Mouse (Mus musculus) midbrain, embryonic 15.5 days (tissue): Measurements from ENCODE around the gene Prkar1b. TPM values are rescaled to one million over a fixed set of nuclear protein-coding genes. Genes with fewer than 3 reads are reported as not detected.
A peak's percentile ranks its signal among the peaks of the same experiment; 100 is the strongest.

Source experiments
- ATAC-seq: fragments of 200-750 bp; cut with Nextera tagmentation; replicated peaks from 2 replicates; pipeline ENCODE4 v1.8.0; 2017; ENCODE audit warnings: moderate TSS enrichment
- H3K27ac ChIP-seq: fragments of 300-500 bp; sonication (generic); 2 replicates; pipeline ENCODE4 v1.5.1; 2015; ENCODE audit warnings: mild to moderate bottlenecking, inconsistent platforms
- H3K27me3 ChIP-seq: fragments of 300-500 bp; sonication (generic); replicated peaks from 2 replicates; pipeline ENCODE4 v1.6.1; 2015; ENCODE audit warnings: inconsistent platforms
- H3K36me3 ChIP-seq: fragments of 300-500 bp; sonication (generic); replicated peaks from 2 replicates; pipeline ENCODE4 v1.6.1; 2015; ENCODE audit warnings: inconsistent platforms
- H3K4me1 ChIP-seq: fragments of 300-500 bp; sonication (generic); 2 replicates; pipeline ENCODE4 v1.6.1; 2015; ENCODE audit warnings: inconsistent platforms
- H3K4me2 ChIP-seq: fragments of 300-500 bp; sonication (generic); 2 replicates; pipeline ENCODE4 v1.6.1; 2015; ENCODE audit warnings: inconsistent platforms, mild to moderate bottlenecking, moderate library complexity
- H3K4me3 ChIP-seq: fragments of 300-500 bp; sonication (generic); 2 replicates; pipeline ENCODE4 v1.5.1; 2015; ENCODE audit warnings: mild to moderate bottlenecking, inconsistent platforms
- H3K9ac ChIP-seq: fragments of 300-500 bp; sonication (generic); 2 replicates; pipeline ENCODE4 v1.6.1; 2015; ENCODE audit warnings: mild to moderate bottlenecking, inconsistent platforms
- H3K9me3 ChIP-seq: fragments of 300-500 bp; sonication (generic); 2 replicates; pipeline ENCODE4 v1.6.1; 2016; ENCODE audit warnings: inconsistent platforms
- WGBS: fragments of 180-500 bp; shearing (Covaris S2); methylation state at CpG from one replicate; pipeline ENCODE4 v1.1.7; 2015; ENCODE audit warnings: mixed read lengths; 5-methylcytosine and 5-hydroxymethylcytosine counted together
- polyA plus RNA-seq: library from polyadenylated mRNA; unstranded; fragments of >200 nt; fragmentation: Nextera tagmentation; extraction: Ambion mirVana; gene quantifications from 2 replicates; pipeline ENCODE4 v1.2.1, GENCODE M21; 2015

The Prkar1b gene
- polyA plus RNA-seq, 1 experiment from 2014 or later: 316 TPM

DNA sequence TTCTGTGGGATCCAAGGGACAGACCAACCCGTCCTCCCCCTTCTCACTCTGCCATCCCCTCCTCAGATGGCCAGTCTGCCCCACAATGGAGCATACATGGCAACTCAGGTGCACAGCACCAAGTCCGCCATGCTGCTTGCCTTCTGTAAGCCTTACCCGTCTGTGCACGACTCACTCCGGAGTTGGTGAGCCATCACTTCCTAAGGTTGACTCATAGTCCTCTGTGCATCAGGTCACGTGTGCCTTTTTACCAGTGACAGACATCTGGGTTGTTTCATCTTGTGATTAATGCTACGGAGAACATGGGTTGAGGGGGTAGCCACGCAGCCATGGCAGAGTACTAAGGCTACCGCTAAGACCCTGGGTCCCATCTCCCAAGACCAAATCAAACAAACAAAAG, 9.2 kb downstream of the Prkar1b start:
- no peak for ATAC-seq
- H3K27me3 ChIP-seq: no peaks in the 10 kb centered on the region
- H3K36me3 ChIP-seq: no peaks in the 10 kb centered on the region
- no peak overlapping the region for H3K27ac ChIP-seq
- no peak overlapping the region for H3K9ac ChIP-seq
- H3K4me3 ChIP-seq: no peak overlapping the region
- H3K4me2 ChIP-seq: no peak overlapping the region
- no peaks in the 10 kb centered on the region for H3K4me1 ChIP-seq
- 84% methylated on average over 9 of the region's 9 CpGs for WGBS
- H3K9me3 ChIP-seq: no peaks in the 10 kb centered on the region

- Histone ChIP-seq H3K4me1 (no peaks in the 10 kb centered on the region), H3K36me3 (no peaks in the 10 kb centered on the region), H3K27ac (no peak overlapping the region), H3K4me2 (no peak overlapping the region), H3K27me3 (no peaks in the 10 kb centered on the region), H3K9me3 (no peaks in the 10 kb centered on the region), H3K9ac (no peak overlapping the region), H3K4me3 (no peak overlapping the region)
- 87% methylated on average over 8 of the region's 8 CpGs for WGBS
- ATAC-seq: no peak
These were observed 10.8 kb downstream of the Prkar1b start for GRCm38 (mm10) chr5:139138926-139139472.

DNA sequence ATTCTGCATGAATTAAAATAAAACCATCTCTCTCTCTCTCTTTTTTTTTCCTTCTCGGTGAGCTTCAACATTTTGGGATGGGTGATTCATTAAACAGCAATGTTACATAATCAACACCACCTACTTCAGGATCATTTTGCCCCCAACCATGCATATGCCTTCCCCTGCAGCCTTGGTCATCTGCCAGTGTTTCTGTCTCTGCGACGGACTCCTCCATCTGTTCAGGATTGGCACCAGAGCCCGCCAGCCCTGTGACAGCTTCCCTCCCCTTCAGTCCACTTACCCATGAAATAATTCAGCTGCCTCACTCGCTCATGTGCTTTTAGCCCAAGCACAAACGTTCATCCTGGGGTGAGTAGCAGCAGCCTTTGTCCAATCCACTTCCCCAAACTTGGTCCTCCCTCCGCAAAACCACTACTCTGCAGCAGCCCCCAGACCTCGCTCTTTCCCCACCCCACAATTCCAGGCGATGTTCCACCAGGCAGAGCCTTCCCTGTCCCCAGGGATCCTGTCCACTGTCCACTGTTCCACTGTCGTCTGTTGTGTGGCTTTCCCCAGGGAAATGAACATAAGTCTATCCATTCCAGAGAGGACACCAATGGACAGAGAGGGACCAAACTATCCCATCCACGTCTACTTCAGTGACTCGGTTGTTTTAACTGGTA, 11.4 kb downstream of the Prkar1b start:
- H3K9me3 ChIP-seq: no peaks in the 10 kb centered on the region
- no peak overlapping the region for H3K4me2 ChIP-seq
- ATAC-seq: no peak
- 61% methylated on average over 12 of the region's 12 CpGs for WGBS
- no peaks in the 10 kb centered on the region for H3K27me3 ChIP-seq
- no peaks in the 10 kb centered on the region for H3K36me3 ChIP-seq
- H3K4me1 ChIP-seq: no peaks in the 10 kb centered on the region
- H3K4me3 ChIP-seq: no peak overlapping the region
- H3K9ac ChIP-seq: no peak overlapping the region
- peak overlapping the region; percentile 53; the same call in 1 of the 2 replicates for H3K27ac ChIP-seq

DNA sequence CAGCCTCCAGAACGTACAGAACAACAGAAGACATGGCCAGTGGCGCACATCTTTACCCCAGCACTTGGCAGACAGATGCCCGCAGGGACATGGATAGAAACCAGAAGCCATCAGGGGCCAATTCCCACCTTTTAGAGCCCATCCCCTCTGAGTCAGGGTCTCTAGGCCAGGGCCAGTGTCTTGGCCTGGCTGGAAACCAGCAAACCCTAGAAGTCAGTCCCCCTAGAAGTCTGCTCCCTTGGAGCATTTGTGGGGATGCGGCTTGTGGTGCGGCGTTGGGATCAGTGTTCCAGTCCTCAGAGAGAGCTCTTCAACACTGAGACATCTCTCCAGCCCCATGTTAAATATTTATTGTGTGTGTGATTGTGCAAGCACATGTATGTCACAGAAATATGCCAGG, 12.6 kb downstream of the Prkar1b start:
- no peak overlapping the region for H3K27ac ChIP-seq
- no peak overlapping the region for H3K4me2 ChIP-seq
- H3K36me3 ChIP-seq: no peaks in the 10 kb centered on the region
- H3K27me3 ChIP-seq: no peaks in the 10 kb centered on the region
- no peak for ATAC-seq
- no peak overlapping the region for H3K9ac ChIP-seq
- 87% methylated on average over 6 of the region's 6 CpGs for WGBS
- no peak overlapping the region for H3K4me3 ChIP-seq
- no peaks in the 10 kb centered on the region for H3K4me1 ChIP-seq
- no peaks in the 10 kb centered on the region for H3K9me3 ChIP-seq

DNA sequence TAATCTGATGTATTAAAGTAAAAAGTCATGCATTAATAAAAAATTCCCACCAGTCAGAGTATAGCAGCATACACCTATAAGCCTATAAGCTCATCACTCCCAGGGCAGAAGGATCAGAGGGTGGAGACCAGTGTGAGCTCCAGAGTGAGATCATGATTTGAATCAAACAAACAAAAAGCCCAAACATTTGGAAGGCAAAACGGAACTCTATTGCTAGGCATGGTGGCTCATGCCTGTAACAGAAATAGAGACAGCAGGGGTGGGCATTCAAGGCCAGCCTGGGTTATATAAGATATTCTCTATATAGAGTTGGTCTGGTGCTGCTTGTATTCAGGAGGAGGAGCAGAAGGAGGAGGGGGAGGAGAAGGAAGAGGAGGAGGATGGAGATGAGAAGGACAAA, 13.5 kb downstream of the Prkar1b start:
- Histone ChIP-seq H3K4me2 (no peak overlapping the region), H3K4me3 (no peak overlapping the region), H3K36me3 (no peaks in the 10 kb centered on the region), H3K9me3 (no peaks in the 10 kb centered on the region), H3K27me3 (no peaks in the 10 kb centered on the region), H3K4me1 (no peaks in the 10 kb centered on the region), H3K27ac (no peak overlapping the region), H3K9ac (no peak overlapping the region)
- ATAC-seq: no peak
- WGBS: 50% methylated on average over 1 of the region's 1 CpGs

DNA sequence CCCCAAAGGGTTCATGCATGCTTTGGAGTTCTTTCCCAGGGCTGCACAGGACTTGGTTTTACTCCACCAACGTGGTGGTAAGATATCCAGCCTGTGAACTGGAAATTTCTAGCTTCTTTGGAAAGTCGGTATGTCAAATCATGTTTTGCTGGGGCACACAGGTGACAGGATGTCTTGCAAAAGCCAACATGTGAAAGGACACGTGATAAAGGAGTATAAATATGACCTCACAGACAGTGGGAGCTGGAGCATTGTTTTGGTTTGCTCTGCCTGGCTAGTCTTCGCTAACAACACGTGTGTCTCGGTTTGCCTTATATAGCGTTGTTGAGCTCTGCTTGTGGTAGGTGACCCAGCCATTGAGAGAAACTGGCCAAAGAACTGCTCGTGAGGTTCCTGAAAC, 15.3 kb downstream of the Prkar1b start:
- no peak overlapping the region for H3K4me3 ChIP-seq
- no peak overlapping the region for H3K4me2 ChIP-seq
- H3K36me3 ChIP-seq: no peaks in the 10 kb centered on the region
- H3K9ac ChIP-seq: no peak overlapping the region
- WGBS: 88% methylated on average over 8 of the region's 8 CpGs
- ATAC-seq: no peak
- H3K27ac ChIP-seq: no peak overlapping the region
- 0 out of 2 replicates have a peak, but pooled peaks cover 4% of the 10 kb centered on the region for H3K4me1 ChIP-seq
- no peaks in the 10 kb centered on the region for H3K27me3 ChIP-seq
- no peaks in the 10 kb centered on the region for H3K9me3 ChIP-seq

- Histone ChIP-seq H3K9ac (0 out of 2 replicates have a peak overlapping the region, but pooled peaks have one; percentile 74), H3K4me2 (peak overlapping the region; percentile 83), H3K27me3 (no peaks in the 10 kb centered on the region), H3K4me1 (peaks cover 22% of the 10 kb centered on the region), H3K36me3 (peaks cover 6% of the 10 kb centered on the region; the same call in 1 of the 2 replicates), H3K4me3 (no peak overlapping the region), H3K9me3 (no peaks in the 10 kb centered on the region), H3K27ac (peak overlapping the region; percentile 86; the same call in 1 of the 2 replicates)
- ATAC-seq: no peak
- 80% methylated on average over 5 of the region's 5 CpGs for WGBS
These were observed 19.4 kb downstream of the Prkar1b start for GRCm38 (mm10) chr5:139130351-139130750.

DNA sequence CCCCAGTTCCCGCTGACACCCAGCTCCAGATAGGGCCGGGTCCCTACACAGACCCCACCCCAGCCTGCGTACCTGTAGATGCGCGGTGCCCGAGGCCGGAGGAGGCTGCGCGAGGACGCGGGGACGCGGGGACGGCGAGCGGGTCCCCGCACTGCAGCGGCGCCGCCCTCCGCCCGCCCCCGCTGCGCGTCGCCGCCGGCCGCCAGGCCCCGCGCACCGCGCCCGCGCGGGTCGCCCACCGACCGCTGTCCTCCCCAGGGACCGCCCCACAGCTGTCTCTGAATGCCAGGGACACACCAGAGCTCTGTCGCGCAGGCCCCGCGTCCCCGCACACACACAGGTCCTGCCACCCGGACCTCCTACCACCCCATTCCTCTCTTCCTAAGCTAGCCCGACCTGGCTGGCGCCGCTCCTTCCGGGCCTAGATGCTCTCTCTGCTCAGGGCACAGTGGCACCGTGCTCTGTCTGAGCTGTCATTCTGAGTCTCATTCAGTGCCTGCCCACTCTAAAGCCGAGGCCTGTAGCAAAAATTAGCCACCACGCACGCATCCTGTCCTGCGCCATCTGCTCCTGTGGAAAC, 20.1 kb downstream of the Prkar1b start:
- Histone ChIP-seq H3K4me1 (peaks cover 22% of the 10 kb centered on the region), H3K9me3 (no peaks in the 10 kb centered on the region), H3K36me3 (peaks cover 6% of the 10 kb centered on the region; the same call in 1 of the 2 replicates), H3K27ac (peak overlapping the region; percentile 86), H3K9ac (peak overlapping the region; percentile 74), H3K4me3 (peak overlapping the region; percentile 52), H3K27me3 (no peaks in the 10 kb centered on the region), H3K4me2 (peak overlapping the region; percentile 83)
- ATAC-seq: peak; percentile 92
- WGBS: 2% methylated on average over 43 of the region's 55 CpGs

DNA sequence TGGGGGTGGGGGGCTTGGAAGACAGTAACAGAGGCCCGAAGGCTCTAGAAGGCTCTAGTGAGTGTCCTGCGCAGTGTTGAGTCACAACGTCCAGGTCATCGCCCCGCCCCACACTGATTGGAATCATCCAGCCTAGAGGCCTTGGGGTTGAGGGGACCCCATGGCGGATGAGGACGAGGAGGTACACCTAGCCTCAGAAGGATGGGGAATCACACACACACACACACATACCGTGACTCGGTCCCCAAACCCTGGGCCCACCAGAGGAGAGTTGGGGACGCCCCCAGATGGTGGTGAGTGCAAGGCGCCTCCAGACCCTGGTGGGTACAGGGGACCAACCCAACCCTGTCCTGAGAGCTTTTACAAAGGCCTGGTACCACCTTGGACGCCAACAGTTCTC, 20.7 kb downstream of the Prkar1b start:
- 10% methylated on average over 12 of the region's 12 CpGs for WGBS
- Histone ChIP-seq H3K4me1 (peaks cover 22% of the 10 kb centered on the region), H3K27me3 (no peaks in the 10 kb centered on the region), H3K9ac (peak overlapping the region; percentile 74), H3K4me3 (peak overlapping the region; percentile 52), H3K9me3 (no peaks in the 10 kb centered on the region), H3K36me3 (peaks cover 6% of the 10 kb centered on the region; the same call in 1 of the 2 replicates), H3K4me2 (peak overlapping the region; percentile 83), H3K27ac (peak overlapping the region; percentile 86)
- ATAC-seq: peak; percentile 75

DNA sequence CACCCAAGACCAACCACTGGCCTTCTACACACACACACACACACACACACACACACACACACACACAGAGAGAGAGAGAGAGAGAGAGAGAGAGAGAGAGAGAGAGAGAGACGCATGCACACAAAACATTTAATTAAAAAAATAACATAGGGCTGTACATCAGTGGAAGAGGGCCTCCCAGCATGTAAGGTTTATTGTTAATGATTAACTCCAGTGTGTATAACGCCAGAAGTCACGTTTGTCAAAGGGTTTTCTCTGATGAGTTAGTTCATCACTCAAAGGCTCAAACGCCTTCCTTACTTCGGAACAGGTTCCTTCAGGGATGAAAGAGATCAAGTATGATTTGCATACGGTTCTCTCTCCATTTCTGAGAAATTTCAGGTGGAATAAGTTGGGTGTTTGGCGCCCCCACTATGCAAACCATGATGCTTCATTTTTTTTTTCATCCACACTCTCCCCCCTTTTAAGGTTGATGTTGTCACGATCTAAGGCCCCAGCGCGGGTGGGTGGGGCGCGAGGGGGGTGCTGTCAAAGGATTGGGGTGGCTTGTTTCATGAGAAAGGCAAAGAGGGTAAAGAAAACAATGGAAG, 21.2 kb downstream of the Prkar1b start:
- H3K4me2 ChIP-seq: peak overlapping the region; percentile 83

GRCm38 (mm10) chr5:139125717-139126116, 24.1 kb downstream of the Prkar1b start:
- H3K4me3 ChIP-seq: no peak overlapping the region
- WGBS: 78% methylated on average over 3 of the region's 3 CpGs
- no peak overlapping the region for H3K4me2 ChIP-seq
- no peak overlapping the region for H3K9ac ChIP-seq
- peaks cover 22% of the 10 kb centered on the region for H3K4me1 ChIP-seq
- no peaks in the 10 kb centered on the region for H3K27me3 ChIP-seq
- ATAC-seq: no peak
- H3K36me3 ChIP-seq: peaks cover 12% of the 10 kb centered on the region; the same call in 1 of the 2 replicates
- no peak overlapping the region for H3K27ac ChIP-seq
- no peaks in the 10 kb centered on the region for H3K9me3 ChIP-seq

More for the DNA sequence above, 21.2 kb downstream of the Prkar1b start:
- WGBS: 23% methylated on average over 12 of the region's 12 CpGs
- peak overlapping the region; percentile 74 for H3K9ac ChIP-seq
- H3K27me3 ChIP-seq: no peaks in the 10 kb centered on the region
- H3K9me3 ChIP-seq: no peaks in the 10 kb centered on the region
- H3K4me1 ChIP-seq: peaks cover 22% of the 10 kb centered on the region
- peak overlapping the region; percentile 86 for H3K27ac ChIP-seq
- no peak for ATAC-seq
- H3K36me3 ChIP-seq: peaks cover 6% of the 10 kb centered on the region; the same call in 1 of the 2 replicates
- H3K4me3 ChIP-seq: peak overlapping the region; percentile 52

DNA sequence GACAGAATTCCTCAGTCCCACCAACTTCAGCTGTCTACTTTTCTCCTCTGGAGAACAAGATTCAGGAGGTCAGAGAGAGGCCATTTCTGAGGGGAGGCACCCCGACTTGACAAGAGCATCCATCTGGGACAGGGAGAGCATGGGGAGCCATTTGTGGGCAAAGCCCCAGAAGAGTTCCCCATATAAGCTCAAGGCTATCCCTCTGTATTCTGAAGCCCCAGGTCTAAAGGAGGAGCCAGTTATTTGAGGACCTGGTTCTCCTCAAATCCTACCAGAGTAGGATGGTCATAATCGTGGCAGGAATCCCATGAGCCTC, 30.9 kb downstream of the Prkar1b start:
- Histone ChIP-seq H3K27ac (no peak overlapping the region), H3K4me3 (no peak overlapping the region), H3K27me3 (no peaks in the 10 kb centered on the region), H3K9me3 (no peaks in the 10 kb centered on the region), H3K4me2 (no peak overlapping the region), H3K4me1 (0 out of 2 replicates have a peak, but pooled peaks cover 3% of the 10 kb centered on the region), H3K36me3 (peaks cover 10% of the 10 kb centered on the region; the same call in 1 of the 2 replicates), H3K9ac (no peak overlapping the region)
- ATAC-seq: no peak
- 70% methylated on average over 2 of the region's 2 CpGs for WGBS
